ENCODE assay signal across 9 mouse cellular contexts in genomic region chr6:142779812-142780573, GRCm38 (mm10). TPM values are rescaled to one million over a fixed set of nuclear protein-coding genes. Genes with fewer than 3 reads are reported as not detected.
DNase-seq lines count a peak whose midpoint lies in the region; ATAC-seq lines count a peak whose summit lies in the region.
"Had no signal": no experiment of that assay in that cellular context is flagged by ENCODE, and none has a peak within 500 bp of the region (broad histone marks: within the 10 kb centered on the region; RNA-seq: fewer than 3 reads in every experiment).

No protein-coding gene starts in this region.

- H3K27me3 ChIP-seq in lung, embryonic 16.5 days (ENCODE audit: control insufficient read depth, insufficient read depth, low read depth, low read length) = no peaks in the 10 kb centered on the region
- 0 out of 2 replicates have a peak, but pooled peaks cover 3% of the 10 kb centered on the region for H3K27me3 ChIP-seq in forebrain, embryonic 15.5 days
- no peaks in the 10 kb centered on the region for H3K27me3 ChIP-seq in midbrain, embryonic 11.5 days (ENCODE audit: control insufficient read depth, insufficient read depth, low read length)

- no peak overlapping the region for H3K27ac ChIP-seq in lung, embryonic 16.5 days (ENCODE audit: low read length)
- peak overlapping the region; percentile 29; the same call in 1 of the 2 replicates for H3K27ac ChIP-seq in forebrain, embryonic 15.5 days (replicated peaks)
- no peak overlapping the region for H3K27ac ChIP-seq in midbrain, embryonic 11.5 days (ENCODE audit: low read depth, low read length)

- no peak overlapping the region for H3K9ac ChIP-seq in lung, embryonic 16.5 days (ENCODE audit: low read length)
- H3K9ac ChIP-seq in forebrain, embryonic 15.5 days (replicated peaks) = no peak overlapping the region
- H3K9ac ChIP-seq in midbrain, embryonic 11.5 days (ENCODE audit: low read length) = no peak overlapping the region

- no peak overlapping the region for H3K4me2 ChIP-seq in lung, embryonic 16.5 days (ENCODE audit: low read depth, low read length)
- no peak overlapping the region for H3K4me2 ChIP-seq in forebrain, embryonic 15.5 days (replicated peaks)
- H3K4me2 ChIP-seq in midbrain, embryonic 11.5 days = no peak overlapping the region

- H3K4me1 ChIP-seq in lung, embryonic 16.5 days (replicated peaks; ENCODE audit: control insufficient read depth, insufficient read depth, low read length) = no peaks in the 10 kb centered on the region
- H3K4me1 ChIP-seq in forebrain, embryonic 15.5 days = peaks cover 25% of the 10 kb centered on the region
- H3K4me1 ChIP-seq in midbrain, embryonic 11.5 days (ENCODE audit: control insufficient read depth, insufficient read depth, low read length) = peaks cover 2% of the 10 kb centered on the region; the same call in 1 of the 2 replicates

- no peaks in the 10 kb centered on the region; the same call in 1 of the 2 replicates for H3K36me3 ChIP-seq in lung, embryonic 16.5 days (ENCODE audit: control insufficient read depth, insufficient read depth, low read length)
- peaks cover 3% of the 10 kb centered on the region; the same call in 1 of the 2 replicates for H3K36me3 ChIP-seq in forebrain, embryonic 15.5 days
- H3K36me3 ChIP-seq in midbrain, embryonic 11.5 days (ENCODE audit: control insufficient read depth, insufficient read depth, low read length) = no peaks in the 10 kb centered on the region

- WGBS in lung, embryonic 16.5 days = 68% methylated on average over 14 of the region's 14 CpGs
- WGBS in forebrain, embryonic 15.5 days = 31% methylated on average over 14 of the region's 14 CpGs
- 74% methylated on average over 14 of the region's 14 CpGs for WGBS in midbrain, embryonic 11.5 days

- no peak overlapping the region for H3K4me3 ChIP-seq in lung, embryonic 16.5 days (ENCODE audit: low read length)
- no peak overlapping the region for H3K4me3 ChIP-seq in forebrain, embryonic 15.5 days
- no peak overlapping the region for H3K4me3 ChIP-seq in midbrain, embryonic 11.5 days (ENCODE audit: low read depth, low read length)

- H3K9me3 ChIP-seq in lung, embryonic 16.5 days (ENCODE audit: control insufficient read depth, low read length) = no peaks in the 10 kb centered on the region
- no peaks in the 10 kb centered on the region for H3K9me3 ChIP-seq in forebrain, embryonic 15.5 days
- H3K9me3 ChIP-seq in midbrain, embryonic 11.5 days (ENCODE audit: control insufficient read depth, low read length) = no peaks in the 10 kb centered on the region

- ATAC-seq in lung, embryonic 16.5 days (ENCODE audit: low read depth) = peak; percentile 15; the same call in 1 of the 2 replicates
- peak; percentile 86 for ATAC-seq in forebrain, embryonic 15.5 days (replicated peaks)
- peak; percentile 50 for ATAC-seq in midbrain, embryonic 11.5 days (ENCODE audit: low FRiP score)
- ATAC-seq in cerebellum, adult (ENCODE audit: insufficient number of reproducible peaks, low FRiP score, low TSS enrichment) = no peak

- DNase-seq in lung, postnatal 10 days = no peak
- no peak for DNase-seq in midbrain, embryonic 11.5 days (ENCODE audit: low spot score, missing footprints)
- peak; percentile 36 to 40 for DNase-seq in thymus, postnatal 36 days
- DNase-seq in heart, adult 9 months (ENCODE audit: low spot score in 2 of 2) = no peak
- DNase-seq in embryo, embryonic 10.5 days (ENCODE audit: low spot score) = no peak
- DNase-seq: lung, adult 2 months had no signal

RNA-seq across cellular contexts. Expression of gene Cmas, which starts 23.5 kb away (rescaled TPM):
- 61.7 and 65.1 TPM in 2 replicates for polyA plus RNA-seq in lung, embryonic 16.5 days (2015; fragmentation: Nextera tagmentation; extraction: Ambion mirVana)
- polyA plus RNA-seq in forebrain, embryonic 15.5 days (2015; fragmentation: Nextera tagmentation; extraction: Ambion mirVana) = 147 and 160 TPM in 2 replicates
- polyA plus RNA-seq in midbrain, embryonic 11.5 days (2014; fragmentation: Nextera tagmentation; extraction: Ambion mirVana) = 133 and 136 TPM in 2 replicates

RNA-seq across cellular contexts. Expression of gene Sult6b2, which starts 24.3 kb away (rescaled TPM):
- not detected in 2 replicates for polyA plus RNA-seq in lung, embryonic 16.5 days (2015; fragmentation: Nextera tagmentation; extraction: Ambion mirVana)
- polyA plus RNA-seq in forebrain, embryonic 15.5 days (2015; fragmentation: Nextera tagmentation; extraction: Ambion mirVana) = 0.18 and 0.34 TPM in 2 replicates
- 0.14 and 0.16 TPM in 2 replicates for polyA plus RNA-seq in midbrain, embryonic 11.5 days (2014; fragmentation: Nextera tagmentation; extraction: Ambion mirVana)
- polyA plus RNA-seq: lung, adult 2 months had no signal

Comparison
In these comparisons a context has a peak if more than half of its experiments do, and no peak if none do; other contexts are left out.
1. DNase-seq: peak in thymus, postnatal 36 days (2 of 2); none in lung, postnatal 10 days (single experiment), midbrain, embryonic 11.5 days (single experiment), heart, adult 9 months (0 of 2) and embryo, embryonic 10.5 days (single experiment).